Mouse (Mus musculus) gastrocnemius, adult 2 months (tissue): ENCODE results near the gene Plod2. TPM values are rescaled to one million over a fixed set of nuclear protein-coding genes. Genes with fewer than 3 reads are reported as not detected.

Source experiments
- DNase-seq: peaks from one replicate; pipeline ENCODE4 v3.0.0; 2022
- H3K27ac ChIP-seq: fragments of 200-600 bp; 2 replicates; pipeline ENCODE4 v1.8.1; 2022; ENCODE audit warnings: mild to moderate bottlenecking
- H3K4me3 ChIP-seq: fragments of 200-600 bp; 2 replicates; pipeline ENCODE4 v1.8.1; 2022; ENCODE audit warnings: mild to moderate bottlenecking, moderate library complexity
- CTCF ChIP-seq: fragments of 200-600 bp; IDR thresholded peaks from 2 replicates; pipeline ENCODE4 v1.8.1; 2022; ENCODE audit warnings: antibody characterized with exemption, mild to moderate bottlenecking, moderate library complexity
- intact Hi-C: fragments of 180-260 bp; cut with DNase I; formaldehyde crosslinking; loops from one replicate; pipeline ENCODE4 v1.15.1; 2025
- total RNA-seq, 2 experiments: library from RNA; stranded (reverse); gene quantifications; 2 replicates each; pipeline ENCODE4 v1.2.3; 2021

Plod2 gene
- total RNA-seq, 2 experiments from 2014 or later = 1.8 to 6.6 TPM

DNA sequence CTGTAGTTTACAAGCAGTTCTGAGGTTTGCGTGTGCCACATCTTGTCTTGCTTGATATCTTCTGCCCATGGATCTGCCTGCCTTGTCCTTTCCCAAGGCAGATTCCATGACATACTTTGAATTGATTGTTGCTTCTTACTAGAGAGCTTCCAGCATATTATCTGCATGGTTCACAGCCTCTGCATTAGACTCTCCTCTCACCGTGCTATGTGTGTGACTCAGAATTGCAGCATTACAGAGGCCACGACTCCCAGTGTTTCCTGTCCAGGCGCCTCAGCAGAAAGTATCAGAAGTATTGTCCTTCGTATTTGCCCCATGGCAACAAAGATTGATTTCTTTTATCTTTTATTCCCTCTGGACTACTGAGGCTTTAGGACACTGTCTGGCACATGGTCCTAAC, 20.4 kb downstream of the Plod2 start:
- no peak for DNase-seq
- H3K27ac ChIP-seq = no peak overlapping the region

DNA sequence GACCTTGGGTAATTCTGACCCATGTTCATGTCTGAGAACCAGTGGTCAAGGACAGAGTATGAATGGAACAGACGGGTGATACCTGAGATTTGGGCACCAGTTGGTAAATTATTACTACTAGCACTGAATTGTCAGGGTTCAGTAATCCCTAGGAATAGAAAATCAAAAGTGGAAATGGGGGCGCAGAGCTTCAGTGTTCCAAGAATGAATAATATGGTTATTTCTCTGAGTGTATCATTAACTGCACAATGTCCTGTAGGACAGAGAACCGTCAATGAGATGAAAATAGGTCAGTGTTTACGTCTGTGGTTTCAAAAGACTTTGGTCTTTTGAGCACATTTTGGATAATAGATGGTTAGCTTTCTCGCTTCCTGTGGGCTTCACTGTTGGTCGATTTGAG, 21.3 kb downstream of the Plod2 start:
- TF ChIP-seq CTCF = no peak
- H3K27ac ChIP-seq = no peak overlapping the region
- intact Hi-C loops = no loop called here
- H3K4me3 ChIP-seq = no peak overlapping the region
- no peak for DNase-seq

More for the DNA sequence above, 20.4 kb downstream of the Plod2 start:
- intact Hi-C loops = no loop called here
- TF ChIP-seq CTCF = no peak
- H3K4me3 ChIP-seq = no peak overlapping the region

DNA sequence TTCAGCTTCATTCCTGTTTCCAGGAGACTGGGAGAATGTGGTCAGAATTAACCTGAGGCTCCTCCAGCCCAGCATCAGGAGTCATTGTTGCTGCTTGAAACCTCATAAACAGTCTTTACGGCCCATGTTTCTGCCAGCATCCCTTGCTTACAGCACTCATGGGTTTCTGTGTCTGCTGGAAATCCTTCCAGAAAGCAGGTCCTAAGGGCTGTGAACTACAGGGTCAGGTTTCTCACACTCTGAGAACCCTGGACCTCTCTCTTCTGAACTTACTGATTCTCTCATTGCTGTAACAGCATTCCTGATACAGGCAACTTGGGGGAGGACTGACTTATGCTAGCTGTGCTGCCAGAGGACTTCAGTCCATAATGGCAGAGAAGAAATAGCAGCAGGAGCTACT, 22.4 kb downstream of the Plod2 start:
- H3K4me3 ChIP-seq = no peak overlapping the region
- TF ChIP-seq CTCF = no peak
- DNase-seq = no peak
- H3K27ac ChIP-seq = no peak overlapping the region
- intact Hi-C loops = no loop called here

DNA sequence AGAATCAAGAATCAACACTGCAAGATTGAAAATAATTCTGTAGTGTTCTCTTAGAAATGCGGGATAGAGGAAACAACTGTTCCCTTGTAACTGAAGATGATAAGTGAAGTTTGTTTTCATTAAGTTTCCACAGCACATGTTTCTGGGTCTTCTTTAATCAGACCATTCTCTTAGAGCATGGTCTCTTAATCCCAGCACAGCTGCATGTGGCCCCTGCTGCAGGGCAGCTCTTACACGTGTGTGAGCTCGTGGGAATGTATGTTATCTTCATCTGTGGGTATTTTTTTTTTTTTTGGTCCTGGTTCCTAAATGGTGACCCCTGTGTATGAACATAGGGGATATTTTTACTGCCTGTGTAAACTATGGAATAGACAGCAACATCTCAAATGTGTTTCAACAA, 24.2 kb downstream of the Plod2 start:
- no peak overlapping the region for H3K4me3 ChIP-seq
- H3K27ac ChIP-seq = no peak overlapping the region
- intact Hi-C loops = no loop called here
- no peak for TF ChIP-seq CTCF
- no peak for DNase-seq

DNA sequence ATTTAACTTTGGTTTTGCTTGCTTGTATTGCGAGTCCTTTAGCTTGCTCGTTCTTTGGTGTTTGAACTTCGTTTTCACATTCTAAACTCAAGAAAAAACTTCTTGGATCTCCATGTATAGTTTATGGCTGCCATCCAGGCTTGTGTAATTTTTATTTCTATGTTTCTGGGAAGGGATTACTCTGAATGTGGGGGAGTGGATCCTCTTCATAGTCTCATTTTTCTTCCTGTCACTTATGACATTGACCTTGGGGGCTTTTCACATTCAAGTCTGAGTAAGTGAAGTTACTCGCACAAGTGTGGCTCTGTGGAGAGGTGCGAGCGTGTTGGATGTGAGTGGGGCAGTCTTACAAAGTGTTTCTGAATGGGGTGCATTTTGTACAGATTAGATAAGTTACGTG, 25.5 kb downstream of the Plod2 start:
- no peak overlapping the region for H3K27ac ChIP-seq
- TF ChIP-seq CTCF = no peak
- intact Hi-C loops = no loop called here
- H3K4me3 ChIP-seq = no peak overlapping the region
- no peak for DNase-seq

DNA sequence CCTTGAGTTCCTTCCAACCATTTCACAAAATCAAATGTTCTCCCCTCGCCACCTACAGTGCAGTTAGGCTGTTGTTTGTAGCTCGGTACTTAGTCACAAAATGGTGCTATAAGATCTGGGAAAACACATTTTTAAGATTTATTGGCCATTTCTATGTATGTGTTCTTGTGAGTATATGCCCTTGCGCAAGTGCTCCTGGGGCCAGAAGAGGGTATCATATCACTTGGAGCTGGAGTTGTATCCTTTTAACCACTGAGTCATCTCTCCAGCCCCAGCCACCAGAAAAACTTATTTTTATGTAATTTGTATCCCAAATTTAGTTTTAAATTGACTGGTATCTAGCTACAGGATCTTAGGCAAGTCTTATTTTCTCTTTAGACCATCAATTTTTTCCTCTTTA, 26.8 kb downstream of the Plod2 start:
- DNase-seq = no peak
- no peak for TF ChIP-seq CTCF
- H3K4me3 ChIP-seq = no peak overlapping the region
- H3K27ac ChIP-seq = no peak overlapping the region
- intact Hi-C loops = no loop called here

DNA sequence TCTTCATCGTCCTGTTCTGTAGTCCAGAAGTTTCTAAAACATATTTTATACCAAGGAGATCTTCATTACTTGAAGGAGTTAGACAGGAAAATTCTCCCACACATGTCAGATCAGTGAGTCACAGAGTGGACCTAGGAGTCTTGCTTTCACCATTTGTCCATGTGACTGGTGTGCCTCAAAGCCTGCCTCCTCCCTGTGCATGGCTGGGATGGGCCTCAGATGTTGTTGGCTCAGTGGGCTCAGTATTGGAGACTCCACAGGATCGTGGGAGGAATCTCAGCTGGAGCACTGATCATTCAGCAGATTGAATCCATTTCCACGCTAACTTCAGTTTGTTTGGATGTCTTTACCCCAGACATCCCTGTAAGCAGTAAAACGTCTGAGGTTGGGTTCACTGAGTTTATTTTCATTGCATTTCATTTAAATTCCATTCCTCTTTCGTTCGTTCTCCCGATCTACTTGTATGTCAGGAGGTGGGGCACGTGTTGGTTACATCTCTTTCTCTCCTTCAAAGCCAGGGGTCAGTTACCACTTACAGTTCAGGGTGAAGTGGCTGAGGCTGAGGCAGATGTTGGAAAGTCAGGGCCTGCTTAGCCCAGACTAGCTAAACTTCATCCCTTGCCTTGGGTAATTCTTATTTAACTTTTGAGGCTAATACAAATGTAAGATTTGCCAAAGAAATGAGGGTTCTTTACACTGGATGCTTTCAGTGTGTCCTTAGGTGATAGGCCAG, 30.5 kb downstream of the Plod2 start:
- H3K4me3 ChIP-seq = no peak overlapping the region
- peak; percentile 23 for DNase-seq
- TF ChIP-seq CTCF = no peak
- no peak overlapping the region for H3K27ac ChIP-seq
- intact Hi-C loops = no loop called here

DNA sequence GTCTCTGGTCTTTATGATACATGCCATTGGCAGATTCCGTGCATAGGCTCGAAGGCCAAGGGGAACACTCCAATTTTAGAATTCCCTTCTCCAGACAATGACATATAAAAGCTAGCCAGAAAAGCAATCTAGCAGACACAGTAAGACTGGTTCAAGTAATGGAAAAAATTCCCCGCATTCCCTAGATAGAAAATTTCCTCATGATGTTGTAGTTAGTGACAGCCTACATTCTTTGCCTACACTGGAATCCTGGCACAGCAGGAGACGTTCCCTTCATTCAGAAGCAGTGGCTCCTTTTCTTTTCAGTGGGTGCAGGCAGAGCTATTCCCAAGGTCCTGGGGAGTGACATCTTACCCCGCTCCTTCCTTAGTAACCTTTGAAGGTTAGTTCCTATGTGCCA, 41.9 kb downstream of the Plod2 start:
- Histone ChIP-seq H3K27ac (no peak overlapping the region), H3K4me3 (no peak overlapping the region)
- intact Hi-C loops = no loop called here
- TF ChIP-seq CTCF = no peak
- no peak for DNase-seq

DNA sequence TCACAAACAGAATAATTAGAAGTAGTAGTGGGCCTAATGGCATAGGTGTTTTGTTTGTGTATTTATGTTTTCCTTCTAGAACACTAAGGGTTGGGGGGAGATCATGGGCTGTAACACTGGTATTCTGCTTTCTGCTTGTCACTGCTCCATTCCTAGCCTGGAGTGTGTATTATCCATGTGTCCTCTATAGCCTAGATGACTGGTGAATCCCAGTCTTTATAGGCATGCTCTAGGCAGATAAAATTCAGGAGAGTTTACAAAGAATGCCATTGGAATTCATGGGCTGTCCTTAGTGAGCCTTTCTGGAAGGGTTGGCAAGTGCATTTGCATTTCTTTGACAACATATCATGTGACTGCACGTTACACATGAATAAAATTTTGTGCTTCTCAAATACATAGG, 44.0 kb downstream of the Plod2 start:
- intact Hi-C loops = no loop called here
- TF ChIP-seq CTCF = no peak

DNA sequence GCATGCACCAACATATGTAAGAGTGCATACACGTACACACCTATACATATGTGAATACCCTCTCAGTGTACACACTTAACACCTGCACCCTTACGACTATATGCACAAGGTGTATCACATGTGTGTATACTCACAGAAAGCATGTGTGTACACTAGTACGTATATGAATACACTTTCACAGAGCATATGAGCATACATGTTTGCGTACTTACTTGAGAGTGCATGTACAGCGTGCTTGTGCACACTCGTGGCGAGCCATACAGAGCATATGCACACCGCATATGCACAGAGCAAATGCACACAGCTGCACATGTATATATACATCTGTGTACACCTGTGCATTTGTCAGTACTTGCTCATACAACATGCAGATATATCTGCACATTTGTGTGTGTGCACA, 45.4 kb downstream of the Plod2 start:
- Histone ChIP-seq H3K27ac (no peak overlapping the region), H3K4me3 (no peak overlapping the region)
- no peak for DNase-seq
- intact Hi-C loops = no loop called here
- no peak for TF ChIP-seq CTCF

More for the DNA sequence above, 44.0 kb downstream of the Plod2 start:
- no peak for DNase-seq
- no peak overlapping the region for H3K4me3 ChIP-seq
- no peak overlapping the region for H3K27ac ChIP-seq

DNA sequence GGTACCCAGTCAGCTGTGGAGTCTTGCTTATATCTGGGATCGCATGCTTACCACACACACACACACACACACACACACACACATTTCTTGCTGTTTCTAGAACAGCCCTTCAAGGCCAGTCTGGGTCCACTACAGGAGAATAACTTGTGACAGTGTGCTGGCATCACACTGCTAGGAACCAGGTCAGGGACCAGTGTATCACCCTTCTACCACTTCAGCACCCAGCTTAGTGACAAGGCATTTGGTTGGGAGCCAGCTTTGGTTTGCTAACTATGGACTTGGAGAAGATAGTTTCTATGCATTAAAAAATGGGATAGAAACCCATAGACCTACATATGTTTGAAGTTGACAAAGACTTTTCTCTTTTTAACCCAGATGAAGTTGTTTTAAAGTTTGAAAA, 46.2 kb downstream of the Plod2 start:
- Histone ChIP-seq H3K4me3 (no peak overlapping the region), H3K27ac (no peak overlapping the region)
- intact Hi-C loops = no loop called here
- no peak for TF ChIP-seq CTCF
- no peak for DNase-seq

DNA sequence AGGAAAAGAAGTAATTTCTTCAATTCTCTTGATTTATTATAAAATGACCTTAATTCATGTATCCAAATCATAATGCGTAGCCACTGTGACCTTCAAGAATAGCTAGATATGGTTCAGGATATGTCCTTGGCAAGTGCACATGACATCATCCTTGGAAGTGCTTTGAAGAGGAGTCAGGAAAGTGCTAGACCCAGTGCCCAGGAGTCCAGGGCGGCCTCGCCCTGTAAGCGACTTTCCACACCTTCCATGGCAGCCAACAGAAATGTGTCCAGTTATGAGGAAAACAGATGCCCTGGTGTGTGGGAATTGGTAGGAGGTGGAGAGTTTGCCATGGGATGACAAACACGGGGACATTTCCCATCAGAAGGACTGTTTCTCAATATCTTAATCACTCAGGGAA, 47.0 kb downstream of the Plod2 start:
- peak; percentile 21 for DNase-seq
- no peak overlapping the region for H3K27ac ChIP-seq
- intact Hi-C loops = no loop called here
- no peak for TF ChIP-seq CTCF
- no peak overlapping the region for H3K4me3 ChIP-seq

DNA sequence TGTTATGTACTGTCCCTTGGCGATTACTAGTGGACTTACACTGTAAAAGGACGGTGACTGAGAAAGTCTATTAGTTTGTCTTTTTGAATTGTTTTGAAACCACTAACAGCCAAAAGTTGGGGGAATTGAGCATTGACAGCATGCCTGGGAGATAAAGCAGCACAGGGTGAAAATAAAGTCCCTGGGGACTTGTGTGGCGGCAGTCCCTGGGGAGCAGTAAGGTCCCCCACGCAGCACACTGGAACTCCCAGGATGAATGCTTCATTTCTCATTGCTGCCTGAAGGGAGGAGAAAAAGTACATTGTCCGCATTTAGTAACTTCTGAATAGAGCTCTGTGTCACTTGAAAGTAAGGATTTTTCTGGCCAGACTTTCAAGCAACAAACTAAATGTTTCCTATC, 49.5 kb downstream of the Plod2 start:
- Histone ChIP-seq H3K27ac (no peak overlapping the region), H3K4me3 (no peak overlapping the region)
- TF ChIP-seq CTCF = no peak
- intact Hi-C loops = no loop called here
- DNase-seq = no peak

DNA sequence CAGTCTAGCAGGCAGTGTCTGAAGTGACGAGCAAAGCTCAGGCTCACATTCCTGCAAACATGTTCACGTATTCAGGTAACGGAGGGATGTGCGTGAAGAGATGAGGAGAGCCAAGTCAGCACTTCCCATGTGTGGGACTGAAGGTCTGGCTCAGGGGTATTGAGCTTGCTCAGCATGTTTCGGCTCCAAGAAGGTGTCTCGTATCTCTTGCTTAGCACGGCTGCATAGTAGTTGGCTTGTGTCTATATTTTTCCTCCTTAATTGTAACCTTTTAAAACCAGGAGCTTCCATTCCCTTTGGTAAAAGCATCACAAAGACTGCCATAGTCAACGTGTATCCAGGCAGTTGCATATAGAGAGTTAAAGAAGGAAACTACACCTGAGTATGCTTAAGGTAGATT, 50.7 kb downstream of the Plod2 start:
- no peak overlapping the region for H3K27ac ChIP-seq
- no peak for DNase-seq
- intact Hi-C loops = no loop called here
- no peak for TF ChIP-seq CTCF
- H3K4me3 ChIP-seq = no peak overlapping the region
